Mouse (Mus musculus) CH12.LX (cell line): ENCODE data around the gene Rgs3.

Experiments
- BHLHE40 ChIP-seq: IDR thresholded peaks from 2 replicates; pipeline ENCODE4 v1.6.1; 2011; ENCODE audit warnings: mild to moderate bottlenecking, low read depth, low read length, improper control_type of control experiment
- CHD2 ChIP-seq: IDR thresholded peaks from 2 replicates; pipeline ENCODE4 v1.6.1; 2011; ENCODE audit warnings: low read length, improper control_type of control experiment
- CTCF ChIP-seq, 2 experiments: IDR thresholded peaks in 1 of 2; conservative IDR thresholded peaks in 1 of 2; 2 replicates each; pipeline ENCODE4 v1.5.1; 2011 to 2012; ENCODE audit warnings: low read depth in 2 of 2, low read length in 2 of 2, improper control_type of control experiment in 1 of 2, inconsistent platforms in 1 of 2, mild to moderate bottlenecking in 1 of 2, moderate library complexity in 1 of 2
- HCFC1 ChIP-seq: IDR thresholded peaks from 2 replicates; pipeline ENCODE4 v1.6.1; 2012; ENCODE audit warnings: low read depth, mild to moderate bottlenecking, inconsistent platforms, low read length, improper control_type of control experiment
- IRF4 ChIP-seq: IDR thresholded peaks from 2 replicates; pipeline ENCODE4 v1.6.1; 2014; ENCODE audit warnings: low read depth, mild to moderate bottlenecking, inconsistent platforms, low read length, improper control_type of control experiment
- JUN ChIP-seq: IDR thresholded peaks from 2 replicates; pipeline ENCODE4 v1.6.1; 2011; ENCODE audit warnings: low read depth, mild to moderate bottlenecking, low read length, improper control_type of control experiment, moderate library complexity; ENCODE audit not compliant: insufficient read depth
- MXI1 ChIP-seq: IDR thresholded peaks from 2 replicates; pipeline ENCODE4 v1.6.1; 2011; ENCODE audit warnings: mild to moderate bottlenecking, low read depth, low read length, improper control_type of control experiment
- POLR2A ChIP-seq: IDR thresholded peaks from 2 replicates; pipeline ENCODE4 v1.6.1; 2011; ENCODE audit warnings: low read depth, mild to moderate bottlenecking, improper control_type of control experiment, low read length
- TBP ChIP-seq: conservative IDR thresholded peaks from 2 replicates; pipeline ENCODE4 v1.6.1; 2011; ENCODE audit warnings: low read depth, low read length, improper control_type of control experiment
- TCF12 ChIP-seq: IDR thresholded peaks from 2 replicates; pipeline ENCODE4 v1.6.1; 2014; ENCODE audit warnings: low read depth, mild to moderate bottlenecking, inconsistent platforms, low read length, improper control_type of control experiment
- UBTF ChIP-seq: IDR thresholded peaks from 2 replicates; pipeline ENCODE4 v1.6.1; 2012; ENCODE audit warnings: low read depth, mild to moderate bottlenecking, inconsistent platforms, low read length, improper control_type of control experiment, moderate library complexity
- ZKSCAN1 ChIP-seq: IDR thresholded peaks from 2 replicates; pipeline ENCODE4 v1.6.1; 2012; ENCODE audit warnings: low read depth, inconsistent platforms, low read length, improper control_type of control experiment, borderline replicate concordance

GRCm38 (mm10) chr4:62567696-62568095 is 8.0 kb downstream of the Rgs3 start:
- TF ChIP-seq CHD2 = no peak
- no peak for TF ChIP-seq JUN
- no peak for TF ChIP-seq IRF4
- no peak for TF ChIP-seq CTCF (conservative IDR thresholded peaks at IDR 0.05 in 1 of 2, IDR thresholded peaks at IDR 0.05 in 1 of 2; ENCODE audit: low read depth in 2 of 2, low read length in 2 of 2)
- TF ChIP-seq BHLHE40 = no peak
- no peak for TF ChIP-seq POLR2A
- TF ChIP-seq MXI1 = no peak
- TF ChIP-seq TBP = no peak
- no peak for TF ChIP-seq HCFC1
- TF ChIP-seq UBTF = no peak
- TF ChIP-seq TCF12 = no peak
- no peak for TF ChIP-seq ZKSCAN1
